Mouse (Mus musculus) right cerebral cortex, adult 18-20 months (tissue): ENCODE measurements around the gene Gnb1l.
"Not testable (repeated sequence)": the region's sequence is repeated elsewhere in the genome, so short reads cannot be mapped to it uniquely, and the experiment has no call there.

Experiments
- DNase-seq: peaks from one replicate; pipeline ENCODE4 v3.0.0; 2022; ENCODE audit warnings: mixed read lengths

Gnb1l gene

GRCm38 (mm10) chr16:18484386-18484785, 14.1 kb upstream of the Gnb1l start:
- DNase-seq = no peak

GRCm38 (mm10) chr16:18484794-18485435, 13.6 kb upstream of the Gnb1l start:
- DNase-seq = no peak

DNA sequence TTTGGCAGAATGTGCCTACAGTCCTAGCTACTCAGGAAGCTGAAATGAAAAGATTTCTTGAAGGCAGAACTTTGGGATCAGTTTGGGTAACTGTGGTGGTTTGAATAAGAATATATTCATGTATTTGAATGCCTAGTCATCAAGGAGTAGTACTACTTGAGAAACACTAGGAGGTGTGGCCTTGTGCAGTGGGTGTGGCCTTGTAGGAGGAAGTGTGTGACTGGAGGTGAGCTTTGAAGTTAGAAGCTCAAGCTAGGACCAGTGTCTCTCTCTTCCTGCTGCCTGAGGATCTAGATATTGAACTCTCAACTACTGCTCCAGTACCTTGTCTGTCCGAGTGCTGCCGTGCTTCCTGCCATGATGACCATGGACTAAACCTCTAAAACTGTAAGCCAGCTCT, 12.4 kb upstream of the Gnb1l start:
- no peak for DNase-seq

- DNase-seq = no peak
Observed at GRCm38 (mm10) chr16:18490281-18490680, 8.2 kb upstream of the Gnb1l start.

DNA sequence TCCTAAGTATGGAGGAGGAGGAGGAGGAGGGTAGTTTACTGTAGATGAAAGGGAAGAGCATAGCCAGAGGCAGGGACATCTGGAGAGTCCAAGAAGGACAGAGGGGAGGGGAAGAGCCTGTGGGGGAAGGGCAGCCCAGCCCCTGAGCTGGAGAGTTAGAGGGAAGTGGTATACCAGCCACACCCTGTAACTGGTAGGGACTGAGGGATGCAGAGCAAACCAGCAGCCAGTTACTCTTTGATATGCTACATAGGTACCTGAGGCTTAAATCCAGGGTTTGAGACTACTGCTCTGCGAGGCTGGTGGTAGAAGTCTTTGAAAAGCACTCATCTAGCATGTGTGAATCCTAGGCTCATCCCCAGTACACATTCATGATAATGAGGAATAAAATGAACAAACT, 7.6 kb upstream of the Gnb1l start:
- DNase-seq = no peak

DNA sequence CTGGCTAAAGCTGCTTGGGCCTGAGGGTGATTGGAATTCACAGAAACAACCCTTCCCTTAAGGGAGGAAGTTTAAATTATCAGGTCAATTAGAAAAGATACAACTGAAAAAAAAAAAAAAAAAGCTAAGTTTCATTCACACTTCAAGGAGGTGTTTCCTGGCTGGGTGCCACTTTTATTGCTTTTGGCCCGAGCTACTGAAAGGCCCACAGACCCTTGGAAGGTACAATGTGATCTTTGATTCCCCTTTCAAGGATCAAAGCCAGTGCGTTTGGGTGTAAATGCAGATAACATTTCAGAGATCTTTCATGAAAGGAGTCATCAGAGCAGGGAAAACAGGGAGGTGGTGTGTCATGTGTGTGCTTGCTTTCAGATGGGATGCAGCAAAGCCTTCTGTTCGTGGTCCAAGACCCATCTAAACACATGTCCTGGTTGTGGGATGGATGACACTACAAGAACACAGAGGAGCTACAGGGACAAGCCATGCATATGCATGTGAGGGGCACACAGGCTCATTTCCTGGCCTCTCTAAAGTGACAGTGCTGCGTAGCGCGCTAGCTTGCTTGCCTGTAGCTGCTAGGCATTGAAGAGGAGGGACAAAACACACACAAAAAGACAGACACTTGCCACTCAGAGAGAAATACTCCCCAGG, 523 bp upstream of the Gnb1l start:
- no peak for DNase-seq

DNA sequence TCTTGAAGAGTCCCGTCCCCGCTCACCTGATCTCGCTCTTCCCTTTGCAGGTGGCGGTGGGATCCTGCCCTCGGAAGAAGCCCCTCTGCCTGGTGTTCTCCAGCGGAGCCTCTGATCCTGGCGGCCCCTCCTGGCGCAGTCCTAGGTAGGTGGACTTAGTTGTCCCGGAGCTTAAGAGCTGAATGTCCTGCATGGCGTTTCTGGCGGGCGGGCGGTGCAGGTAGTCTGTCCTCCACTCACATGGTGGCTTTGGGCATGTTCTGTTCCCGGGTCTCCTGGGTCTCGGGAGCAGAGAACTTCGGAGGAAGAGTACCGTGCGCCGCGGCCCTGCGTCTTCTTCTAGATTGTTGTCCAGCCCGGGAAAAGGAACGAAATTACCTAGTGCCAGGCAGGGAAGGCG, 483 bp downstream of the Gnb1l start:
- DNase-seq = no peak

DNA sequence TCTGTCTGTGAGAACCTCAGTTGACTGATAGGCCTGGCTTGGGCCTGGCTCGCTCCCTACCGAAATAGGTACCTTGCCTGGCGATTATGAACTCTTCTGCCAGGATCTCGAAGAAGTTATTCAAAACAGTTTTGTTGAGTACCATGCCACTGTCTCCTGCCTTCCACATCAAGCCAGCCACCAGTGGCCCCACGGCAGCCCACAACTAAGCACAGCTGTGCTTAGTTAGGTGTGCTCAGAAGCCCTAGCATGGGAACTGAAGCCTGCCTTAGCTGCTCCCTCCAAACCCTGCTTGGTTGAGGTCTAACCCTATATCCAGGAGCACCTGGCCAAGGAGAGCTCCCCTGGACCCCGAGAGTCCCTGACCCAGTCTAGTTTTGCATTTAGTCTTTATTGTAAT, 3.0 kb downstream of the Gnb1l start:
- no peak for DNase-seq

DNA sequence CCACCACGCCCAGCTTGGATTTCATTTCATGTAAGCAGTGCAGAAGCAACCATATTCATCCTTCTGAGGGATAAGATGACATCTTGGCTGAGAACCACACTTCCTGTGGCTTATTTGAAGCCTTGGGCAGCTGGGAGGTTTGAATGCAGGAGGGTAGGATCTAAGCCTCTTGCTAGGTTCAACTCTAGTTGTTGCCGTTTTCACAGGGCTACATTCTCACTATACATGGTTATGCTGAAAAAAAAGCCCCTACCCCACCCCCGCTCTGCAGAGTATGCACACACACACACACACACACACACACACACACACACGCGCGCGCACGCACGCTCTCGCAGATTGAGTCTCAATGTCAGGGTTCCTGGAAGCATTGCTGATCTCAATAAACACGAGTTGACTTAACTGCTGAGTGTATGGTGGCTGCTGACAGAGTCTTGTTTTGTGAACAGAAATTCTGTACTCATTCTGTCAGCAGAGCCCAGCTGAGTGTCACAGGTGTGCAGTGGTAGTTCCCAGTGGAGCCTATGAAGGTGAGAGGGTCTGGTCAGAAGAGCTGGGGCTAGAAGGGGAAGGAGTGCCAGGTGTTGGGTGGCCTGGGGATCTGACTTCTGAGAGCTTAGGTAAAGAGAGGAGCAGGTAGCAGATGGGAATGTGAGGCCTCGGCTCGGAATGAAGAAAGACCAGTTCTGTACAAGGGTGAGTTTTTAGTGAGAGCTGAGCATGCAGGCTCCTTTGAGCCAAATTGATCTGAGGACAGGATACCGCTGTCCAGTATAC, 5.2 kb downstream of the Gnb1l start:
- DNase-seq = no peak

DNA sequence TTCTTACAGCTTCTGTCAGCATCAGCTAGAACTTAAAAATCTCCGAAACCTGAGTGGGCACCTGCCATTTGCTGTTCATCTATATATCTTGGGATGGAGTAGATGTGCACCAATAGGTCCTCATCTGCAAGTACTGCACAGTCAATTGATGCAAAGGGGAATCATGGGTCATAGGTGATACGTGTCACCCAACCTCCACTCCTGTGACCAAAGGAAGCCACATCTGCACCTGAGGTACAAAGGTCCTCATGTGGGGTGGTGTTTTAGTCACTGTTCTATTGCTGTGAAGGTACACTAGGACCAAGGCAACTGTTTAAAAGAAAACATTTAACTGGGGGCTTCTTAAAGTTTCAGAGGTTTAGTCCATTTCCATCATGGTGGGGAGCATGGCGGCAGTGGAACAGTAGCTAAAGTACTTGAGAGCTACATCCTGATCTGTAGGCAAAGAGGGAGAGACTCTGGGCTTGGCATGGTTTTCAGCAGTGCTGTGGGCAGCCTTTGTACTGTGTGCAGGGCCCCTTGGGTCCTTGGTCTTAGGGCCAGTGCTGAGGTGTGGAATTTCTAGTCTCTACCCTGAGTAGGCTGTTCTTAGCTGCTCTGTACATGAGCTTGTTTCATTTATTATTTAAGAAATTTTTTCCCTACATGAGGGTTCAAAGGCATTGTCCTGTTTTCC, 8.1 kb downstream of the Gnb1l start:
- DNase-seq = no peak

DNA sequence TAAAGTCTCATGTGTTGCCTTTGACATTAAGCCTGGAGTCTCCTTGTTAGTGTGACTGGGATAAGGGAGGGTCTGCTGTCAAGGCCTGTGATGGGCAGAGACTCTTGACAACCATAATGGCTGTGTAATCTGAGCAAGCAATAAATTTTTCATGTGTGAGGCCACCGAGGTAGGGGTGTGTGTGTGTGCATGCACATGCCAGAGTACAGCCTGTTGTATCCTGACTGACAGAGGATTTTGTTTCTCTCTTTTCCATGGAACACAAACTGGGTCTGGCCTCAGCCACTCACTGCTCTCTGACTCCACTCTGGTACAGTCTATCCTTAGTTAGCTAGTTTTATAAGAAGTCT, 8.7 kb downstream of the Gnb1l start:
- no peak for DNase-seq

DNA sequence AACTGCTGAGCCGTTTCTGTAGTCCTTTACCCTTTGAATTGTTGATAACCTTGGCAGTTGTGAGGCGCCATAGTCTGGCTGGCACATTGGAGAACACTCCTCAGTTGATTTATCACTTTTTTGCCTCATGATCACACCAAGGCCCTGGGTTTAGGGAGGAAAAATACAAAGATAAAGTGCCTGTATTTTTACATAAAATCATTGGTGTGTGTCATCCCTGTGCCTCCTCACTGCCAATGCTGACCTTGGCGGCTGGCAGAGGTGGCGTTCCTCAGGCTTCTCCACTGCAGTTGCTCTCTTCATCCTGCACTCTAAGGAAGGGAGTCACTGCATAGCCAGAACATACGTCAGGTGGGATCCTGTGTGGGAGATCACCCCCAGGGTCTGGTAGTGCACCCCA, 13.2 kb downstream of the Gnb1l start:
- no peak for DNase-seq

DNA sequence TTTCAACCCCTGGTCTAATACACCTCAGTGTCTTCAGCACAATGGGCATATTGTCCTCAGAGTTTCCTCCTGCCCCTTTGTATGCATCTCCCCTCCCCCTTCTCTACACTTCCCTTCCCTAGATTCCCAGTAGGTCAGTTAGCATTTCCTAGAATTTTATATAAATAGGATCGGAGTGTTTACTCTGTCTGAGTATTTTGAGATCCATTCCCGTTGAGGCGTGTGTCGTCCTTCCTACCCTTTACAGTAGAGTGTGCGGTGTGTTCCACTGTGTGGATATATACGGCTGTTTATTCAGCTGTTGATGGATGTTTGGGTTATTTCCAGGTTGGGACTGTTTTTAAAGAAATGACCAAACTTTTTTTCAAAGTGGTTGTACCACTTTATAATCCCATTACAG, 15.0 kb downstream of the Gnb1l start:
- DNase-seq = no peak

- DNase-seq = peak; percentile 53
Observed at GRCm38 (mm10) chr16:18518091-18518490, 19.6 kb downstream of the Gnb1l start.

DNA sequence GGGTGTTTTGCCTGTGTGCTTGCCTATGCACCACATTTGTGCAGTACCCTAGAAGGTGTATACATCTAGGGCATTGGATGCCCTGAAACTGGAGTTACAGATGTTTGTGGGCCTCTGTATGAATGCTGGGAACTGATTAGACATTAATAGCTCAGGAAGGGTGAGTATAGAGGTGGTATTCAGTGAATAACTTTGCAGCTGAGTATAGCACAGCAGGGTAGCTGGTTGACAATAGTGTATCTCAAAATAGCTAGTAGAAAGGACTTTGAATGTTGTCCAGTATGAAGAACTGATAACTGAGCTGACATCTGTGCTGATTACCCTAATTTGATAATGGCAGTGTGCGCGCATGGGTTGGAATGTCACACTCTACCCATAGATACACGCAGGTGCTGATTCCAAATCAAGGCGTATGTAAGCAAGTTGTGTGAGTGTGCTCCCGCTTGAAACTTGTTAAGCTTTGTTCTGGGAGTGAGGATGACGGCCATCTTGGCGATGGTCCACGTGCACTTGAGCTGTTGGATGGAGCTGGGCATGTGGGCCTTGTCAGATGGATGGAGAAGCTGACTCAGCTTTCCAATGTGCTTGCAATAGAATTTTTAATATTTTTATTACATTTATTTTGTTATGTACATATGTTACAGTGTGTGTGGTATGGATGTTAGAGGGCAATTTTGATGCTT, 25.2 kb downstream of the Gnb1l start:
- no peak for DNase-seq

- DNase-seq = no peak
Observed at GRCm38 (mm10) chr16:18528656-18529055, 30.1 kb downstream of the Gnb1l start.

DNA sequence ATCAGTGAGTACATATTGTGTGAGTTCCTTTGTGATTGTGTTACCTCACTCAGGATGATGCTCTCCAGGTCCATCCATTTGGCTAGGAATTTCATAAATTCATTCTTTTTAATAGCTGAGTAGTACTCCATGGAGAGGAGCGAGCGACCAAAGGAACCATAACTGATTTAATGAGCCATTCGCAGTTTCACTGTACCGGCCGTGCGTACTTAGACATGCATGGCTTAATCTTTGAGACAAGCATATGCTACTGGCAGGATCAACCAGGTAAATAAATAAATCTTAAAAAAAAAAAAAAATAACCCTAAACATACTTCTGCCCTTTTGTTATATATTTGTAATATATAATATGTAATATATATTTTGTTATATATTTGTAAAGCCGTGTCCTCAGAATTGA, 34.5 kb downstream of the Gnb1l start:
- DNase-seq = not testable (repeated sequence)

DNA sequence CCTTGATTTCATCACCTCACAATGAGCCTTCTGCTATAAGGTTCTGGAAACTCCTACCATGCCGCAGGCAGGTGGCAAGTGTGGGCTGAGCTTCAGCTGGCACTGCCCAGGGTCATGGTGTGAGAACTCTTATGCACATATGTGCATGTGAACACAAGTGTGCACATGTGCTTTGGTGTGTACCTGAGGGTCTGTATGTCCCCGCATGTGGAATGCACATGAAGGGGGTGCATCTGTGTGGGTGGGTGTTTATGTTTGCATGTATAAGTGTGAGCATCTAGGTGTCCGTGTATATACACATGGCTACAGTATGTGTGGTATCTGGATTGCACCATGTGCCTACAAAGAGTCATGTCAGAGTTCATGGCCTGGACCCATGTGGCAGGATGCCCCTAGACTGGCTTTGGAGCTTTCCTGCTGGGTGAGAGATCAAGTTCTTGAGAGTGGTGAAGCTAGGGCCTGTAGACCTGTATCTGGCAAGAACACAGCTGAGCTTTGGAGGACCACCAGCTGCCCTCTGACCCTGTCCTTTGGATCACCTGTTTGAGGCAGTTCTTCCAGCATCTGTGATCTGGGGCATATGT, 39.0 kb downstream of the Gnb1l start:
- no peak for DNase-seq

- no peak for DNase-seq
Observed at GRCm38 (mm10) chr16:18539281-18539680, 40.8 kb downstream of the Gnb1l start.

GRCm38 (mm10) chr16:18543151-18543829, 44.8 kb downstream of the Gnb1l start:
- peak; percentile 4 for DNase-seq

GRCm38 (mm10) chr16:18547891-18548290, 49.4 kb downstream of the Gnb1l start:
- DNase-seq = no peak

GRCm38 (mm10) chr16:18551604-18552003, 53.1 kb downstream of the Gnb1l start:
- DNase-seq = no peak
